Mouse (Mus musculus): ENCODE measurements around the gene Gpatch4. TPM values are rescaled to one million over a fixed set of nuclear protein-coding genes. Genes with fewer than 3 reads are reported as not detected.

Gpatch4 gene
- polyA plus RNA-seq, 1 experiment from 2014 or later = 25.2 TPM

GRCm38 (mm10) chr3:88071783-88072182, 28.9 kb downstream of the Gpatch4 start:
- ATAC-seq (peak; percentile 80), DNase-seq (ENCODE audit: low spot score) (peak; percentile 87)
- no peaks in the 10 kb centered on the region for H3K9me3 ChIP-seq (replicated peaks; ENCODE audit: control insufficient read depth, low read length)
- no peaks in the 10 kb centered on the region for H3K36me3 ChIP-seq (ENCODE audit: control insufficient read depth, insufficient read depth, low read length)
- H3K27me3 ChIP-seq (replicated peaks; ENCODE audit: control insufficient read depth, insufficient read depth, low read length) = no peaks in the 10 kb centered on the region
- H3K4me3 ChIP-seq (ENCODE audit: low read depth, low read length) = no peak overlapping the region
- no peak overlapping the region for H3K4me2 ChIP-seq (ENCODE audit: low read length)
- H3K9ac ChIP-seq (ENCODE audit: low read length) = no peak overlapping the region
- 2% methylated on average over 5 of the region's 5 CpGs for WGBS
- H3K4me1 ChIP-seq (ENCODE audit: control insufficient read depth, insufficient read depth, low read length) = no peaks in the 10 kb centered on the region
- H3K27ac ChIP-seq (ENCODE audit: low read depth, low read length) = no peak overlapping the region

- no peak for ATAC-seq
- Histone ChIP-seq H3K4me3 (ENCODE audit: low read depth, low read length) (no peak overlapping the region), H3K4me1 (ENCODE audit: control insufficient read depth, insufficient read depth, low read length) (no peaks in the 10 kb centered on the region), H3K9ac (ENCODE audit: low read length) (no peak overlapping the region), H3K36me3 (ENCODE audit: control insufficient read depth, insufficient read depth, low read length) (no peaks in the 10 kb centered on the region), H3K27me3 (replicated peaks; ENCODE audit: control insufficient read depth, insufficient read depth, low read length) (no peaks in the 10 kb centered on the region), H3K4me2 (ENCODE audit: low read length) (no peak overlapping the region), H3K9me3 (replicated peaks; ENCODE audit: control insufficient read depth, low read length) (no peaks in the 10 kb centered on the region), H3K27ac (ENCODE audit: low read depth, low read length) (no peak overlapping the region)
- DNase-seq (ENCODE audit: low spot score) = no peak
- 63% methylated on average over 2 of the region's 2 CpGs for WGBS
These were observed 30.7 kb downstream of the Gpatch4 start for GRCm38 (mm10) chr3:88073631-88074030.

GRCm38 (mm10) chr3:88074351-88074750, 31.4 kb downstream of the Gpatch4 start:
- Histone ChIP-seq H3K4me1 (ENCODE audit: control insufficient read depth, insufficient read depth, low read length) (no peaks in the 10 kb centered on the region), H3K9me3 (replicated peaks; ENCODE audit: control insufficient read depth, low read length) (no peaks in the 10 kb centered on the region), H3K9ac (ENCODE audit: low read length) (no peak overlapping the region), H3K36me3 (ENCODE audit: control insufficient read depth, insufficient read depth, low read length) (no peaks in the 10 kb centered on the region), H3K4me2 (ENCODE audit: low read length) (no peak overlapping the region), H3K27ac (ENCODE audit: low read depth, low read length) (no peak overlapping the region), H3K27me3 (replicated peaks; ENCODE audit: control insufficient read depth, insufficient read depth, low read length) (no peaks in the 10 kb centered on the region), H3K4me3 (ENCODE audit: low read depth, low read length) (no peak overlapping the region)
- no peak for ATAC-seq
- WGBS = 78% methylated on average over 2 of the region's 2 CpGs
- DNase-seq (ENCODE audit: low spot score) = no peak

GRCm38 (mm10) chr3:88074766-88075165, 31.9 kb downstream of the Gpatch4 start:
- Histone ChIP-seq H3K36me3 (ENCODE audit: control insufficient read depth, insufficient read depth, low read length) (no peaks in the 10 kb centered on the region), H3K4me1 (ENCODE audit: control insufficient read depth, insufficient read depth, low read length) (no peaks in the 10 kb centered on the region), H3K4me3 (ENCODE audit: low read depth, low read length) (no peak overlapping the region), H3K9ac (ENCODE audit: low read length) (no peak overlapping the region), H3K27me3 (replicated peaks; ENCODE audit: control insufficient read depth, insufficient read depth, low read length) (no peaks in the 10 kb centered on the region), H3K9me3 (replicated peaks; ENCODE audit: control insufficient read depth, low read length) (no peaks in the 10 kb centered on the region), H3K4me2 (ENCODE audit: low read length) (no peak overlapping the region), H3K27ac (ENCODE audit: low read depth, low read length) (no peak overlapping the region)
- ATAC-seq (no peak), DNase-seq (ENCODE audit: low spot score) (no peak)
- WGBS = 76% methylated on average over 8 of the region's 8 CpGs

- ATAC-seq (no peak), DNase-seq (ENCODE audit: low spot score) (no peak)
- H3K36me3 ChIP-seq (ENCODE audit: control insufficient read depth, insufficient read depth, low read length) = no peaks in the 10 kb centered on the region
- no peak overlapping the region for H3K4me2 ChIP-seq (ENCODE audit: low read length)
- H3K27ac ChIP-seq (ENCODE audit: low read depth, low read length) = no peak overlapping the region
- no peaks in the 10 kb centered on the region for H3K27me3 ChIP-seq (replicated peaks; ENCODE audit: control insufficient read depth, insufficient read depth, low read length)
- no peak overlapping the region for H3K9ac ChIP-seq (ENCODE audit: low read length)
- no peak overlapping the region for H3K4me3 ChIP-seq (ENCODE audit: low read depth, low read length)
- WGBS = 38% methylated on average over 8 of the region's 8 CpGs
- no peaks in the 10 kb centered on the region for H3K9me3 ChIP-seq (replicated peaks; ENCODE audit: control insufficient read depth, low read length)
- peaks cover 3% of the 10 kb centered on the region; the same call in 1 of the 2 replicates for H3K4me1 ChIP-seq (ENCODE audit: control insufficient read depth, insufficient read depth, low read length)
These were observed 34.5 kb downstream of the Gpatch4 start for GRCm38 (mm10) chr3:88077441-88077840.

- no peaks in the 10 kb centered on the region for H3K36me3 ChIP-seq (ENCODE audit: control insufficient read depth, insufficient read depth, low read length)
- H3K4me1 ChIP-seq (ENCODE audit: control insufficient read depth, insufficient read depth, low read length) = peaks cover 7% of the 10 kb centered on the region; the same call in 1 of the 2 replicates
- H3K9me3 ChIP-seq (replicated peaks; ENCODE audit: control insufficient read depth, low read length) = no peaks in the 10 kb centered on the region
- no peaks in the 10 kb centered on the region for H3K27me3 ChIP-seq (replicated peaks; ENCODE audit: control insufficient read depth, insufficient read depth, low read length)
- no peak within 1 kb of the TSS for H3K4me2 ChIP-seq (ENCODE audit: low read length)
- H3K9ac ChIP-seq (ENCODE audit: low read length) = no peak within 1 kb of the TSS
- ATAC-seq = no peak
- WGBS = 79% methylated on average over 4 of the region's 4 CpGs
- no peak within 1 kb of the TSS for H3K27ac ChIP-seq (ENCODE audit: low read depth, low read length)
- no peak for DNase-seq (ENCODE audit: low spot score)
- no peak within 1 kb of the TSS for H3K4me3 ChIP-seq (ENCODE audit: low read depth, low read length)
These were observed 35.3 kb downstream of the Gpatch4 start, which contains the start of gene Ttc24 for GRCm38 (mm10) chr3:88078204-88078603. Gene Ttc24, minus strand, starts transcription at chr3:88078304.

- DNase-seq (ENCODE audit: low spot score) = peak; percentile 98
- Histone ChIP-seq H3K4me3 (ENCODE audit: low read depth, low read length) (peak within 1 kb of the TSS; percentile 54), H3K36me3 (ENCODE audit: control insufficient read depth, insufficient read depth, low read length) (0 out of 2 replicates have a peak, but pooled peaks cover 5% of the 10 kb centered on the region), H3K27ac (ENCODE audit: low read depth, low read length) (no peak within 1 kb of the TSS), H3K4me2 (ENCODE audit: low read length) (peak within 1 kb of the TSS; percentile 78), H3K9ac (ENCODE audit: low read length) (peak within 1 kb of the TSS; percentile 62), H3K27me3 (replicated peaks; ENCODE audit: control insufficient read depth, insufficient read depth, low read length) (no peaks in the 10 kb centered on the region), H3K4me1 (ENCODE audit: control insufficient read depth, insufficient read depth, low read length) (peaks cover 7% of the 10 kb centered on the region; the same call in 1 of the 2 replicates), H3K9me3 (replicated peaks; ENCODE audit: control insufficient read depth, low read length) (no peaks in the 10 kb centered on the region)
- WGBS = 21% methylated on average over 33 of the region's 33 CpGs
- peak; percentile 95 for ATAC-seq
These were observed 38.7 kb downstream of the Gpatch4 start, which contains the start of gene Iqgap3 for GRCm38 (mm10) chr3:88081345-88082223. Gene Iqgap3, plus strand, starts transcription at chr3:88081971.

GRCm38 (mm10) chr3:88082224-88082618, 39.3 kb downstream of the Gpatch4 start:
- no peak for DNase-seq (ENCODE audit: low spot score)
- H3K9me3 ChIP-seq (replicated peaks; ENCODE audit: control insufficient read depth, low read length) = no peaks in the 10 kb centered on the region
- peak; percentile 42; the same call in 1 of the 2 replicates for ATAC-seq
- peak overlapping the region; percentile 62 for H3K9ac ChIP-seq (ENCODE audit: low read length)
- H3K4me2 ChIP-seq (ENCODE audit: low read length) = peak overlapping the region; percentile 78
- no peak overlapping the region for H3K27ac ChIP-seq (ENCODE audit: low read depth, low read length)
- peaks cover 7% of the 10 kb centered on the region; the same call in 1 of the 2 replicates for H3K4me1 ChIP-seq (ENCODE audit: control insufficient read depth, insufficient read depth, low read length)
- 0 out of 2 replicates have a peak, but pooled peaks cover 5% of the 10 kb centered on the region for H3K36me3 ChIP-seq (ENCODE audit: control insufficient read depth, insufficient read depth, low read length)
- 2% methylated on average over 13 of the region's 13 CpGs for WGBS
- H3K27me3 ChIP-seq (replicated peaks; ENCODE audit: control insufficient read depth, insufficient read depth, low read length) = no peaks in the 10 kb centered on the region
- peak overlapping the region; percentile 54 for H3K4me3 ChIP-seq (ENCODE audit: low read depth, low read length)

- WGBS = 3% methylated on average over 4 of the region's 4 CpGs
- H3K36me3 ChIP-seq (ENCODE audit: control insufficient read depth, insufficient read depth, low read length) = 0 out of 2 replicates have a peak, but pooled peaks cover 5% of the 10 kb centered on the region
- no peaks in the 10 kb centered on the region for H3K27me3 ChIP-seq (replicated peaks; ENCODE audit: control insufficient read depth, insufficient read depth, low read length)
- ATAC-seq (no peak), DNase-seq (ENCODE audit: low spot score) (peak; percentile 30)
- peaks cover 7% of the 10 kb centered on the region; the same call in 1 of the 2 replicates for H3K4me1 ChIP-seq (ENCODE audit: control insufficient read depth, insufficient read depth, low read length)
- H3K4me3 ChIP-seq (ENCODE audit: low read depth, low read length) = peak overlapping the region; percentile 54
- H3K9me3 ChIP-seq (replicated peaks; ENCODE audit: control insufficient read depth, low read length) = no peaks in the 10 kb centered on the region
- peak overlapping the region; percentile 78 for H3K4me2 ChIP-seq (ENCODE audit: low read length)
- H3K9ac ChIP-seq (ENCODE audit: low read length) = peak overlapping the region; percentile 62; the same call in 1 of the 2 replicates
- H3K27ac ChIP-seq (ENCODE audit: low read depth, low read length) = no peak overlapping the region
These were observed 39.8 kb downstream of the Gpatch4 start for GRCm38 (mm10) chr3:88082663-88083062.

Measured in forebrain, embryonic 14.5 days (tissue).